Mouse (Mus musculus) limb, embryonic 12.5 days (tissue): Measurements from ENCODE around the gene Rad54l. TPM values are rescaled to one million over a fixed set of nuclear protein-coding genes. Genes with fewer than 3 reads are reported as not detected.

Source experiments
- ATAC-seq: fragments of 200-750 bp; cut with Nextera tagmentation; 2 replicates; pipeline ENCODE4 v1.8.0; 2017; ENCODE audit warnings: low read depth, moderate TSS enrichment; ENCODE audit not compliant: insufficient number of reproducible peaks, insufficient read depth, low FRiP score, low TSS enrichment
- H3K27ac ChIP-seq: fragments of 300-500 bp; sonication (generic); 2 replicates; pipeline ENCODE4 v1.5.1; 2016; ENCODE audit warnings: mild to moderate bottlenecking, moderate library complexity
- H3K27me3 ChIP-seq: fragments of 300-500 bp; sonication (generic); 2 replicates; pipeline ENCODE4 v1.6.1; 2016; ENCODE audit warnings: mild to moderate bottlenecking, moderate library complexity
- H3K36me3 ChIP-seq: fragments of 300-500 bp; sonication (generic); 2 replicates; pipeline ENCODE4 v1.6.1; 2016; ENCODE audit warnings: mild to moderate bottlenecking, moderate library complexity
- H3K4me1 ChIP-seq: fragments of 300-500 bp; sonication (generic); replicated peaks from 2 replicates; pipeline ENCODE4 v1.6.1; 2016
- H3K4me2 ChIP-seq: fragments of 300-500 bp; sonication (generic); 2 replicates; pipeline ENCODE4 v1.6.1; 2016; ENCODE audit warnings: mild to moderate bottlenecking, moderate library complexity
- H3K4me3 ChIP-seq: fragments of 300-500 bp; sonication (generic); replicated peaks from 2 replicates; pipeline ENCODE4 v1.5.1; 2016; ENCODE audit warnings: mild to moderate bottlenecking
- H3K9ac ChIP-seq: fragments of 300-500 bp; sonication (generic); replicated peaks from 2 replicates; pipeline ENCODE4 v1.6.1; 2016; ENCODE audit warnings: mild to moderate bottlenecking, moderate library complexity
- H3K9me3 ChIP-seq: fragments of 300-500 bp; sonication (generic); 2 replicates; pipeline ENCODE4 v1.6.1; 2016; ENCODE audit warnings: mild to moderate bottlenecking, moderate library complexity
- WGBS: fragments of 180-500 bp; shearing (Covaris S2); methylation state at CpG from one replicate; pipeline ENCODE4 v1.1.7; 2016; 5-methylcytosine and 5-hydroxymethylcytosine counted together
- polyA plus RNA-seq: library from polyadenylated mRNA; unstranded; fragments of >200 nt; fragmentation: Nextera tagmentation; extraction: Ambion mirVana; gene quantifications from 2 replicates; pipeline ENCODE4 v1.2.1, GENCODE M21; 2016

The Rad54l gene
- polyA plus RNA-seq, 1 experiment from 2014 or later = 59.2 TPM

- Histone ChIP-seq H3K9me3 (no peaks in the 10 kb centered on the region), H3K4me2 (no peak overlapping the region), H3K36me3 (peaks cover 100% of the 10 kb centered on the region), H3K9ac (no peak overlapping the region), H3K4me1 (no peaks in the 10 kb centered on the region), H3K27me3 (no peaks in the 10 kb centered on the region), H3K4me3 (no peak overlapping the region), H3K27ac (no peak overlapping the region)
- no peak for ATAC-seq
- WGBS = 80% methylated on average over 8 of the region's 8 CpGs
Observed at GRCm38 (mm10) chr4:116097211-116097610, 26.3 kb downstream of the Rad54l start.

DNA sequence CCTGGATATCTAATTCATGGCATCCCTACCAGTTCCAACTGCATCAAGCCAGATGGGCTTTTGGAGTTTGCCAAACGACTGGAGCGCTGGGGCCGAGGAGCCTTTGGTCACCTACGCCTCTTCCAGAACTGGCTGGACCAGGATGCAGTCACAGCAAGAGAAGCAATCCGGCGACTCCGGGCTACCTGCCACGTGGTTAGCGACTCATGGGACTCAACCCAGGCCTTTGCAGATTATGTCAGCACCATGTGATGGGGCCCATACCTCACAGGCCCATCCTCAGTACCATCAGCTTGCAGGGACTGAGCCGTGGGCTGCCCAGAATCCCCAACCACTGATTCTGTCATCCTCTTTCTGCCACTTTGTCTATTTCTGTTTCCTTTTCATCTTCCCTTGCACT, 27.2 kb downstream of the Rad54l start:
- Histone ChIP-seq H3K27me3 (no peaks in the 10 kb centered on the region), H3K36me3 (peaks cover 100% of the 10 kb centered on the region), H3K4me2 (no peak overlapping the region), H3K9me3 (no peaks in the 10 kb centered on the region), H3K9ac (no peak overlapping the region), H3K27ac (no peak overlapping the region), H3K4me1 (no peaks in the 10 kb centered on the region), H3K4me3 (no peak overlapping the region)
- ATAC-seq = no peak
- 92% methylated on average over 10 of the region's 10 CpGs for WGBS

- no peak overlapping the region for H3K4me2 ChIP-seq
- H3K4me3 ChIP-seq = no peak overlapping the region
- H3K4me1 ChIP-seq = no peaks in the 10 kb centered on the region
- H3K9me3 ChIP-seq = no peaks in the 10 kb centered on the region
- ATAC-seq = no peak
- H3K27me3 ChIP-seq = no peaks in the 10 kb centered on the region
- no peak overlapping the region for H3K27ac ChIP-seq
- WGBS = 89% methylated on average over 23 of the region's 23 CpGs
- H3K36me3 ChIP-seq = peaks cover 99% of the 10 kb centered on the region
- no peak overlapping the region for H3K9ac ChIP-seq
Observed at GRCm38 (mm10) chr4:116088510-116089249, 34.8 kb downstream of the Rad54l start.

DNA sequence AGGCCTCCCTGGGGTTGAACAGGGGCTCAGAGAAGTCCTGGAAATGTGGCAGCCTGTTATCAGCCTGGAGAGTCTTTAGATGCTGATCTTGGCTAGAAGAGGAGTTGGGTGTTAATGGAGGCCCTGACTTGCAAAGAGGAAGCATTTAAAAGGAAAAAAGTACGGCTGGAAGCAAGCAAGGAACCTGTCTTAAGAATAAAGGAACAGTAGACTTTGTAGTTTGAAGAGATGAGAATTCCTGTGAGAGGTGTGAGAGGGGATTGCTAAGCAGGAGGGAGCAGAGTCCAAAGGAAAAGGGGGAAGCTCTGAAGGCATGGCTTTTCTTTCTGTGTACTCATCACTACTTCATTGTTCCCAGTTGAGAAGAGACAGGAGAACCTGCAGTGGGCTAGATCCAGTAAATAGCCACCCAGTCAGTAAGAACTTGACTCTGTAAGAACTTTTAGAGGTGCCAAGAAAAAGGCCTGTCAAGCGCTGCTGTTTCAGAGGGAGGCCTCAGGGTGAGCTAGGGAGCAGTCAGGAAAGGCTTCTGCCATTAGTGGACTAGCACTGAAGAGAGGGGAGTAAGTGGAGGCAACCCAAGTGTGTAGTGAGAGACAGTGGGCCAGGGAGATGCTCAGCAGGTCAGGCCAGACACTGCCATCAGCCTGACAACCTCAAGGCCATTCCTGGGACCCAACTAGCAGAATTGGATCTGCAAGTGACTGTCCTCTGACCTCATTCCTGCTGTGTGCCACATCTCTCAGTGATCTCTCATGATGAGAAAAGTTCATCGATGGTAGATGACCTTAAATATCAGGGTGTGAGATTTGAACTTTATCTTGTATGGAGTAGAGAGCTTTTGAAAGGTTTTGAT, 46.0 kb downstream of the Rad54l start:
- Histone ChIP-seq H3K9me3 (no peaks in the 10 kb centered on the region), H3K27ac (peak overlapping the region; percentile 99), H3K4me3 (peak overlapping the region; percentile 98), H3K27me3 (no peaks in the 10 kb centered on the region), H3K4me1 (peaks cover 26% of the 10 kb centered on the region), H3K4me2 (peak overlapping the region; percentile 90), H3K9ac (peak overlapping the region; percentile 99), H3K36me3 (peaks cover 37% of the 10 kb centered on the region)
- WGBS = 65% methylated on average over 3 of the region's 3 CpGs
- ATAC-seq = no peak

DNA sequence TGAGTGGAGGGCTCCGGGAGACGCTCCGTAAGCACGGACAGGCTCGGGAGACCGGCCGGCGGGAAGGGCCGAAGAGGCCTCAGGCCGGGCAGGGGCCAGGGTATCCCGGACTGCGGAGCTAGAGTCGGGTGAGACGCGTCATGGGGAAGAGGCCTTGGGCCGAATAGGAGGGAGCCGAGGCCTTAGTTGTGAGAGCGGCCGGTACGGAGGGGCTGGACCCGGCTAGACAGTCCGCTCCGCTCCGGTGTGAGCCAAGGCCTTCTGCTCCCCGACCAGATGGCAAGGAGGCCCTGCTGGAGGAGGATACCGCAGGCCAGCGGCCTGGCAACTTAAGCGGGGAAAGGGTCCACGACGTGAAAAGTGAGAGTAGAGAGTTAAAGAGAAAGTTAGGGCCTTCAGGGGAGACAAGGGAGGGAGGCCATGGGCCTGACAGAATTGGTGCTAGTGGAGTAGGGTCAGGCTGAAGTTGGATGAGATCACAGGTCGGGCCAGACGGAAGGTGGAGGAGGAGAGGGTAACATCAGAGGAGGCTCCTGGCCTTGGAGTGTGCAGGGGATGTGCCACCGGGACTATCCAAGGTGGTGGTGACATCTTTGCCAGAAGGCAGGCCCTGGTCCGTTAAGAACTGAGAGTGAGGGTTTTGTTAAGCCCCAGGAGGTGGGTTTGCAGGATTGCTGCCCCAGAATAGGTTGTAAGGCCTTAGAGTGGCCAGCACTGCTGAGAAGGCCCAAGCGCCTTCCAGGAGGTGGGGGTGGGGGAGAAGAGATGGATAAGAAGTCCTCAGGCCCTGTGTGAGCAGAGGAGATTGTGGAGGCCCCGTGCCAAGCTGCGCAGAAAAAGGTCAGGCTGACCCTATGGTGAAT, 46.9 kb downstream of the Rad54l start:
- ATAC-seq = 0 out of 2 replicates have a peak, but pooled peaks have one; percentile 9
- Histone ChIP-seq H3K9ac (peak overlapping the region; percentile 99), H3K4me2 (peak overlapping the region; percentile 90), H3K9me3 (no peaks in the 10 kb centered on the region), H3K4me3 (peak overlapping the region; percentile 98), H3K27me3 (no peaks in the 10 kb centered on the region), H3K36me3 (peaks cover 29% of the 10 kb centered on the region), H3K27ac (peak overlapping the region; percentile 99), H3K4me1 (peaks cover 26% of the 10 kb centered on the region)
- WGBS = 4% methylated on average over 37 of the region's 37 CpGs

- Histone ChIP-seq H3K27ac (peak overlapping the region; percentile 99), H3K27me3 (no peaks in the 10 kb centered on the region), H3K9ac (peak overlapping the region; percentile 99), H3K9me3 (no peaks in the 10 kb centered on the region), H3K4me3 (peak overlapping the region; percentile 98), H3K4me2 (peak overlapping the region; percentile 90), H3K36me3 (peaks cover 21% of the 10 kb centered on the region), H3K4me1 (peaks cover 26% of the 10 kb centered on the region)
- ATAC-seq = peak; percentile 63
- under 1% methylated on average over 77 of the region's 77 CpGs for WGBS
Observed at GRCm38 (mm10) chr4:116075631-116076368, 47.7 kb downstream of the Rad54l start.

- peak within 1 kb of the TSS; percentile 98 for H3K4me3 ChIP-seq
- no peaks in the 10 kb centered on the region for H3K27me3 ChIP-seq
- H3K9me3 ChIP-seq = no peaks in the 10 kb centered on the region
- H3K4me2 ChIP-seq = peak within 1 kb of the TSS; percentile 90
- peaks cover 26% of the 10 kb centered on the region for H3K4me1 ChIP-seq
- ATAC-seq = peak; percentile 93
- H3K9ac ChIP-seq = peak within 1 kb of the TSS; percentile 99
- H3K36me3 ChIP-seq = peaks cover 15% of the 10 kb centered on the region
- whole genome bisulfite sequencing = under 1% methylated on average over 55 of the region's 55 CpGs
- peak within 1 kb of the TSS; percentile 99 for H3K27ac ChIP-seq
Observed at GRCm38 (mm10) chr4:116074861-116075620, 48.4 kb downstream of the Rad54l start, which contains the start of the genes Uqcrh and Lrrc41. Uqcrh (minus strand) TSS chr4:116075071. Lrrc41 (plus strand) TSS chr4:116075269.

DNA sequence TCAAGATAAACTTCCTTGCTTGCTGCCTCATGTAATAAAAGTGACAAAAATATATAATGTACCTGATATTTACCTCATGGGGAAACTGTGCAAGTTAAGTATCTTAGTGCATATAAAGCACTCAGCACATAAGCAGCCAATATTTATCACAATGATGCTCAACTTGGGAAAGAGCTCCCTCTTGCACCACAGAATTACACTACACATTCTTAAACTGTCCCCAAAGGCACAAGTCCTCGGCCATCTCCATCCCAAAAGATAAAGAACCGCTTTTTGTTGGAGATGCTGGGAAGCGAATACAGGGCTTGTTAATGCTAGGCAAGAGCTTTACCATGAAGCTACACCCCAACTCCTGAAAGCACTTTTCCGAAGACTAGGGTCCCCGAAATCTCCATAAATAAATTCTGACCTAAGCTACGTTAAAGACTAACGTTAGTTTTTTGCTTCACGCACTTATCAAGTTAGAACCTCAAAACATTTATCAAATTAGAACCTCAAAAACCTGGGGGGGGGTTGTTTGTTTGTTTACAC, 49.3 kb downstream of the Rad54l start:
- peak overlapping the region; percentile 90 for H3K4me2 ChIP-seq
- peak overlapping the region; percentile 99; the same call in 1 of the 2 replicates for H3K27ac ChIP-seq
- peaks cover 15% of the 10 kb centered on the region for H3K36me3 ChIP-seq
- no peaks in the 10 kb centered on the region for H3K9me3 ChIP-seq
- ATAC-seq = no peak
- H3K9ac ChIP-seq = peak overlapping the region; percentile 99
- peak overlapping the region; percentile 98 for H3K4me3 ChIP-seq
- 1% methylated on average over 8 of the region's 8 CpGs for WGBS
- no peaks in the 10 kb centered on the region for H3K27me3 ChIP-seq
- peaks cover 26% of the 10 kb centered on the region for H3K4me1 ChIP-seq

DNA sequence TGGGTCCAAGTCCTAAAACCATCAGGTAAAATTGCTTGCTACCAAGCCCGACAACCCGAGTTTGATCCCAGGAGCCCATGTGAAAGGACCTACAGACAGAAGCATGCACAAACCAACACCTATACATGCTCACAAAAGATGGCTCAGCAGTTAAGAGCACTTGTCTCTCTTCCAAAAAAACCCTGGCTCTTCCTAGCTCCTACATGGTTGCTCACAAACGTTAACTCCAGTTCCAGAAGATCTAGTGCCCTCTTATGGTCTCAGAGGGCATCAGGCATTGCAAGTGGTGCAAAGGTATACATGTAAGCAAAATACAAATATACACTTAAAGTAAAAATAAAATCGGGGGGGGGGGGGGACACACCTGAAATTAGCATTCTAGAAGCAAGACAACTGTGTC, 50.3 kb downstream of the Rad54l start:
- H3K4me3 ChIP-seq = no peak overlapping the region
- H3K36me3 ChIP-seq = peaks cover 20% of the 10 kb centered on the region
- WGBS = 60% methylated on average over 4 of the region's 4 CpGs
- H3K27ac ChIP-seq = no peak overlapping the region
- no peaks in the 10 kb centered on the region for H3K27me3 ChIP-seq
- no peak for ATAC-seq
- H3K9me3 ChIP-seq = no peaks in the 10 kb centered on the region
- H3K9ac ChIP-seq = no peak overlapping the region
- peaks cover 26% of the 10 kb centered on the region for H3K4me1 ChIP-seq
- peak overlapping the region; percentile 90; the same call in 1 of the 2 replicates for H3K4me2 ChIP-seq
